Mouse (Mus musculus) hindbrain, embryonic 11.5 days (tissue): Measurements from ENCODE around the gene Ccdc149. TPM values are rescaled to one million over a fixed set of nuclear protein-coding genes. Genes with fewer than 3 reads are reported as not detected.

Source experiments
- ATAC-seq: fragments of 200-750 bp; cut with Nextera tagmentation; 2 replicates; pipeline ENCODE4 v1.8.0; 2017; ENCODE audit warnings: mild to moderate bottlenecking, moderate TSS enrichment, moderate library complexity; ENCODE audit not compliant: low FRiP score
- DNase-seq: peaks from one replicate; pipeline ENCODE4 v3.0.0-alpha.2; 2015; ENCODE audit warnings: low spot score
- H3K27ac ChIP-seq: fragments of 300-500 bp; sonication (generic); 2 replicates; pipeline ENCODE4 v1.5.1; 2014; ENCODE audit warnings: mild to moderate bottlenecking, low read depth, low read length
- H3K27me3 ChIP-seq: fragments of 300-500 bp; sonication (generic); 2 replicates; pipeline ENCODE4 v1.6.1; 2014; ENCODE audit warnings: mild to moderate bottlenecking, low read length, moderate library complexity, mixed read lengths; ENCODE audit not compliant: control insufficient read depth, insufficient read depth
- H3K36me3 ChIP-seq: fragments of 300-500 bp; sonication (generic); 2 replicates; pipeline ENCODE4 v1.6.1; 2014; ENCODE audit warnings: mild to moderate bottlenecking, low read length, moderate library complexity, mixed read lengths; ENCODE audit not compliant: control insufficient read depth, insufficient read depth
- H3K4me1 ChIP-seq: fragments of 300-500 bp; sonication (generic); replicated peaks from 2 replicates; pipeline ENCODE4 v1.6.1; 2014; ENCODE audit warnings: low read length, mixed read lengths; ENCODE audit not compliant: control insufficient read depth, insufficient read depth
- H3K4me2 ChIP-seq: fragments of 300-500 bp; sonication (generic); replicated peaks from 2 replicates; pipeline ENCODE4 v1.6.1; 2014; ENCODE audit warnings: mild to moderate bottlenecking, low read depth, low read length
- H3K4me3 ChIP-seq: fragments of 300-500 bp; sonication (generic); 2 replicates; pipeline ENCODE4 v1.5.1; 2014; ENCODE audit warnings: low read depth, low read length
- H3K9ac ChIP-seq: fragments of 300-500 bp; sonication (generic); 2 replicates; pipeline ENCODE4 v1.6.1; 2014; ENCODE audit warnings: low read depth, low read length
- H3K9me3 ChIP-seq: fragments of 300-500 bp; sonication (generic); 2 replicates; pipeline ENCODE4 v1.6.1; 2016; ENCODE audit warnings: low read length; ENCODE audit not compliant: control insufficient read depth
- WGBS: fragments of 180-500 bp; shearing (Covaris S2); extraction: QIAGEN DNeasy Blood & Tissue Kit; methylation state at CpG from one replicate; pipeline ENCODE4 v1.1.7; 2014; 5-methylcytosine and 5-hydroxymethylcytosine counted together
- polyA plus RNA-seq: library from polyadenylated mRNA; unstranded; fragments of >200 nt; fragmentation: Nextera tagmentation; extraction: Ambion mirVana; gene quantifications from 2 replicates; pipeline ENCODE4 v1.2.1, GENCODE M21; 2014

Ccdc149 gene
- polyA plus RNA-seq, 1 experiment from 2014 or later: 3.4 TPM

DNA sequence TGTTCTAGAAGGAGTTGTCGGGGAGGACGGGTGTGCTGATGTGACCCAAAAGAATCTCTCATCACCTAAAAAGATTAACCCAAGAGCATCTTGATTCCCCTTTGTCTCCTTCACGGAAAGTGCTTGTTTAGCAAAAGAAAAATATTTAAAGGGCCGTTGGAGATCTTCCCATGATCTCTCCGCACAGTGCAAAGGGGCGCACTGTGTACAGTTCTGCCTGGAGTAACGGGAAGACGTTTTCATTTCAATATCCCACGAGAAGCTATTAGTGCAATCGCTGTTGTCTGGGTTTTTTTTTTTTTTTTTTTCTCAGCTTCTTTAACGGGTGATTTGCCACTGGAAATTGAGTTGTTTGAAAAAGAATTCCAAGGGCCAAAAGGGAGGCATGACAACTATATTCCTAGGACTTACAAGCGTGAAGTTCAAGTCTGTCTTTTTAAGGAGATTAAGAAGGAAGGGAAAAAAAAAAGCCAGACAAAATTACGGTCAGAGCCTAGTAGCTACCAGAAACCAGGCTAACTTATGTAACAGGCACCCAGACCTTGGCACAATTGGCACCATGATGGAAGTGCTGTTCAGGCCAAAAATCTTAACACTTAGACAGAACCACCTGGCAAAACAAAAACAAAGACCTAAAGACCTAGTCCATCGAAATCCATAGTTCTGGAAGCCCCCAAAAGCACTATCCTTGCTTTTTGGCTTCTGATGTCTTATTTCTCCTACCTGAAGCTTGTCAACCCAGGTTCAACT, 41.4 kb downstream of the Ccdc149 start:
- Histone ChIP-seq H3K27ac (no peak overlapping the region), H3K4me2 (no peak overlapping the region), H3K4me3 (no peak overlapping the region), H3K9me3 (no peaks in the 10 kb centered on the region), H3K4me1 (no peaks in the 10 kb centered on the region), H3K27me3 (no peaks in the 10 kb centered on the region), H3K36me3 (no peaks in the 10 kb centered on the region), H3K9ac (no peak overlapping the region)
- no peak for DNase-seq
- ATAC-seq: no peak
- 84% methylated on average over 14 of the region's 14 CpGs for WGBS

DNA sequence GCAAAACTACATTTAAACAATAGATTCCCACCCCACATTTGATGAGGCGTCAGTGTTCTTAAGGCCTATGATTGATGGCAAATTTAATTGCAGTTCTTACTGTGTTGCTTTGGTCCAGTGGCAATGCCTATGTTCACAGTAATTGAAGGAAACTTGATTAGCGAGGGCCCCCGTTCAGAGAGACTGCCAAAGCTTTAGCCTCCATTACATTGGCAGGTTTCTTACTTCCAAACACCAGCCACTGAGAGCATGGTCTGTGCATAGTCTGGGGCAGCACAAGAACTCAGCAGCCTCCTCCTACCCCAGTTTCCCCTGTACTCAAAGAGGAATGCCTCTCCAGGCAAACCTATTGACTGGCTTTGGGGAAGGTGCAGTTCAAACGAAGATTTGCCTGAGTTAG, 42.7 kb downstream of the Ccdc149 start:
- WGBS: 43% methylated on average over 4 of the region's 4 CpGs
- Histone ChIP-seq H3K36me3 (no peaks in the 10 kb centered on the region), H3K9ac (no peak overlapping the region), H3K4me2 (no peak overlapping the region), H3K4me3 (no peak overlapping the region), H3K9me3 (no peaks in the 10 kb centered on the region), H3K27ac (no peak overlapping the region), H3K27me3 (no peaks in the 10 kb centered on the region), H3K4me1 (no peaks in the 10 kb centered on the region)
- no peak for DNase-seq
- ATAC-seq: no peak

DNA sequence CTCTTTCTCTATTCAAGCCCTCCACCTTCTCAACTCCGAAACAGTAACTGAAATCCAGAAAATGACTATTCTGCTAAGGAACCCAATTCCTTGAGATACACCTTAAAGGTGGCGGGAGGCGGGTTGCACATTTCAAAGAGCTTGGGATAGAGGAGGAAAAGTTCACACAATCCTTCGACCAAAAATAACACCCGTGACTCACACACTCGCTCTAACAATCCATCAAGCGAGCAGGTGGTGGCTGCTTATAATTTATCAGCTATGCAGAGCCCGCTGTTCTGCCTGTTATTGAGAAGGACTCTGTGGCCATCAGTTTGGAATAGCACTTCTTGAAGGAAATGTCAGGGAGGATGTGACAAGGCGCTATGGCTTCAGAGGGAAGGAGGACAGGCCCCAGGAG, 45.5 kb downstream of the Ccdc149 start:
- DNase-seq: no peak
- no peaks in the 10 kb centered on the region for H3K4me1 ChIP-seq
- no peak for ATAC-seq
- no peak overlapping the region for H3K27ac ChIP-seq
- H3K9me3 ChIP-seq: no peaks in the 10 kb centered on the region
- H3K36me3 ChIP-seq: no peaks in the 10 kb centered on the region
- H3K9ac ChIP-seq: no peak overlapping the region
- no peak overlapping the region for H3K4me3 ChIP-seq
- no peaks in the 10 kb centered on the region for H3K27me3 ChIP-seq
- 90% methylated on average over 9 of the region's 9 CpGs for WGBS
- H3K4me2 ChIP-seq: no peak overlapping the region

DNA sequence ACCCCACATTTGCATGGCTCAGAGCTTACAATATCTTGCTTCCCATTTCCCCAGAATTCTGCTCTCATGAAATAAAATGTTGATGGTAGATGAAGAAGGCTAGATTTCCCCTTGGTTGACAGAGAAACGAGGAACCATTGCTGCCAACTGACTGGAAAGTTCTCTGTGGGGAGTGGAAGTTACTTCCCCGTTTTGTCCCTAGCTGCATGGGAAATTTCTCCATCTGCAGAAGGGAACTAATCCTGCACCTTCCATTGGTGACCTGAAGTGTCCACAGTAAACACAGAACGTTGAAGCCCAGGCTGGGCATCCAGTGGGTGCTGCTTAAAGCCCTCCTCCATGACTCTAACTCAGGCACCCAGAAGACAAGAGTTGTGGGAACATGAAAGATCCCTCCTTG, 47.4 kb downstream of the Ccdc149 start:
- Histone ChIP-seq H3K9me3 (no peaks in the 10 kb centered on the region), H3K27me3 (no peaks in the 10 kb centered on the region), H3K9ac (no peak overlapping the region), H3K27ac (no peak overlapping the region), H3K4me2 (no peak overlapping the region), H3K4me1 (no peaks in the 10 kb centered on the region), H3K4me3 (no peak overlapping the region), H3K36me3 (no peaks in the 10 kb centered on the region)
- ATAC-seq: no peak
- no peak for DNase-seq
- 77% methylated on average over 3 of the region's 3 CpGs for WGBS

- Histone ChIP-seq H3K9me3 (no peaks in the 10 kb centered on the region), H3K36me3 (no peaks in the 10 kb centered on the region), H3K27me3 (no peaks in the 10 kb centered on the region), H3K27ac (no peak overlapping the region), H3K4me2 (no peak overlapping the region), H3K4me1 (no peaks in the 10 kb centered on the region), H3K9ac (no peak overlapping the region), H3K4me3 (no peak overlapping the region)
- 66% methylated on average over 2 of the region's 2 CpGs for WGBS
- no peak for ATAC-seq
- no peak for DNase-seq
These were observed 54.8 kb downstream of the Ccdc149 start for GRCm38 (mm10) chr5:52416485-52416884.

DNA sequence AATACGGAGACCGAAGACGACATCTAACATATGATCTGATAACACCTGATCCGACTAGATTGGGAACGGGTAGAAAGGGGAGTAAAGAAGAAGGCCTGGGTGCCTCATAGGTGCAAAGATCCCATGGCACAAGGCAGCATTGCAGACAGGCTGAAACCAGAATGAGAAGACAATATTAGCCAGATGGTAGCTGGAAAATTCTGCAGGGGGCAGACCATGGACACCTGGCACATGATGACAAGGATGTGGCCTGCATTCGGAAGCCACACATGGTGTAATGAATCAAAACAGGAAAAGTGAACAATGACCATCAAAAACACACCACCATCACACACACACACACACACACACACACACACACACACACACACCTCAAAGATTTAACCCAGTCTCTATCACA, 55.4 kb downstream of the Ccdc149 start:
- no peak overlapping the region for H3K9ac ChIP-seq
- H3K4me2 ChIP-seq: no peak overlapping the region
- H3K36me3 ChIP-seq: no peaks in the 10 kb centered on the region
- H3K4me1 ChIP-seq: no peaks in the 10 kb centered on the region
- no peaks in the 10 kb centered on the region for H3K27me3 ChIP-seq
- no peak overlapping the region for H3K27ac ChIP-seq
- H3K4me3 ChIP-seq: no peak overlapping the region
- 91% methylated on average over 6 of the region's 6 CpGs for WGBS
- H3K9me3 ChIP-seq: no peaks in the 10 kb centered on the region
- DNase-seq (no peak), ATAC-seq (no peak)

- Histone ChIP-seq H3K36me3 (no peaks in the 10 kb centered on the region), H3K4me3 (no peak overlapping the region), H3K27me3 (no peaks in the 10 kb centered on the region), H3K4me2 (no peak overlapping the region), H3K4me1 (no peaks in the 10 kb centered on the region), H3K27ac (no peak overlapping the region), H3K9me3 (no peaks in the 10 kb centered on the region), H3K9ac (no peak overlapping the region)
- ATAC-seq (no peak), DNase-seq (no peak)
- 45% methylated on average over 1 of the region's 1 CpGs for WGBS
These were observed 56.1 kb downstream of the Ccdc149 start for GRCm38 (mm10) chr5:52415193-52415592.

DNA sequence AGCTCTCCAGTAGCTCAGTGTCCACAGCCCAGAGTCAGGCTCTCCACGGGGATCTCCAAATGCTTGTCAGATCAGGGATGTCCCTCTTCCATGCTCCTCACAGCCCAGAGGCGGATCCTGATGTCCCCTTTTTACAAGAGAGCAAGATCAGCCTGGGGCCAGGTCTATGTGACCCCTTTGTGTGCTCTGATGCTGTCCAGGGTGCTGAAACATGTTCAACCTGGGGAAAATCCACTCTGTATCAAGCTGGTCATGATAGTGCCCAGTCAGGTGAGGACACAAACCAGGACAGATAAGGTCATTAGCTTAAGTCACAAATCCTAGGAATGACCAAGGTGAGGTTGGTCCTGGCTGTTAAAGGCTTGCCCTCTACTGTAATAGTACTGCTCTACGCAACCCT, 59.8 kb downstream of the Ccdc149 start:
- Histone ChIP-seq H3K9ac (no peak overlapping the region), H3K4me1 (no peaks in the 10 kb centered on the region), H3K9me3 (no peaks in the 10 kb centered on the region), H3K27me3 (no peaks in the 10 kb centered on the region), H3K36me3 (no peaks in the 10 kb centered on the region), H3K4me2 (no peak overlapping the region), H3K27ac (no peak overlapping the region), H3K4me3 (no peak overlapping the region)
- DNase-seq (peak; percentile 45), ATAC-seq (no peak)
- WGBS: 58% methylated on average over 3 of the region's 3 CpGs

- H3K4me3 ChIP-seq: no peak overlapping the region
- 90% methylated on average over 12 of the region's 12 CpGs for WGBS
- ATAC-seq (no peak), DNase-seq (no peak)
- H3K4me1 ChIP-seq: no peaks in the 10 kb centered on the region
- no peak overlapping the region for H3K27ac ChIP-seq
- H3K9ac ChIP-seq: no peak overlapping the region
- H3K9me3 ChIP-seq: no peaks in the 10 kb centered on the region
- no peaks in the 10 kb centered on the region for H3K27me3 ChIP-seq
- no peaks in the 10 kb centered on the region for H3K36me3 ChIP-seq
- H3K4me2 ChIP-seq: no peak overlapping the region
These were observed 61.1 kb downstream of the Ccdc149 start for GRCm38 (mm10) chr5:52410197-52410596.
